Mouse (Mus musculus) c-Kit-positive CD71-positive TER-119-negative erythroid progenitor cells, embryonic 14.5 days (primary cell): ENCODE data around the gene Gm28043.
"Not testable (repeated sequence)": the region's sequence is repeated elsewhere in the genome, so short reads cannot be mapped to it uniquely, and the experiment has no call there.

Source experiments
- DNase-seq: peaks from one replicate; pipeline ENCODE4 v3.0.0-alpha.2; 2013; ENCODE audit warnings: low read depth

Gene Gm28043

GRCm38 (mm10) chr17:29712565-29712964, 97.9 kb downstream of the Gm28043 start:
- no peak for DNase-seq

- DNase-seq, result not testable (repeated sequence)
Measured at GRCm38 (mm10) chr17:29713734-29714133, 99.1 kb downstream of the Gm28043 start.

- DNase-seq, result peak; percentile 96
Measured at GRCm38 (mm10) chr17:29716732-29717445, 102.2 kb downstream of the Gm28043 start, which contains the start of gene Ccdc167. Gene Ccdc167, minus strand, starts transcription at chr17:29717044.

- DNase-seq, result no peak
Measured at GRCm38 (mm10) chr17:29718660-29719059, 104.0 kb downstream of the Gm28043 start.

- no peak for DNase-seq
Measured at GRCm38 (mm10) chr17:29719628-29720575, 105.2 kb downstream of the Gm28043 start.

GRCm38 (mm10) chr17:29720755-29721365, 106.2 kb downstream of the Gm28043 start:
- DNase-seq, result no peak

- DNase-seq, result no peak
Measured at GRCm38 (mm10) chr17:29724610-29725009, 109.9 kb downstream of the Gm28043 start.

- DNase-seq, result no peak
Measured at GRCm38 (mm10) chr17:29725027-29725620, 110.4 kb downstream of the Gm28043 start.

GRCm38 (mm10) chr17:29728082-29728481, 113.4 kb downstream of the Gm28043 start:
- no peak for DNase-seq

- no peak for DNase-seq
Measured at GRCm38 (mm10) chr17:29730510-29731265, 116.0 kb downstream of the Gm28043 start.

GRCm38 (mm10) chr17:29731266-29731952, 116.7 kb downstream of the Gm28043 start:
- no peak for DNase-seq

- no peak for DNase-seq
Measured at GRCm38 (mm10) chr17:29731953-29732325, 117.3 kb downstream of the Gm28043 start.

- DNase-seq, result no peak
Measured at GRCm38 (mm10) chr17:29732522-29732921, 117.8 kb downstream of the Gm28043 start.

- DNase-seq, result no peak
Measured at GRCm38 (mm10) chr17:29736448-29737014, 121.9 kb downstream of the Gm28043 start.

GRCm38 (mm10) chr17:29737849-29738804, 123.5 kb downstream of the Gm28043 start:
- DNase-seq, result no peak

- no peak for DNase-seq
Measured at GRCm38 (mm10) chr17:29747466-29747865, 132.8 kb downstream of the Gm28043 start.
